Mouse (Mus musculus): ENCODE measurements around the gene Tbc1d16.

DNA sequence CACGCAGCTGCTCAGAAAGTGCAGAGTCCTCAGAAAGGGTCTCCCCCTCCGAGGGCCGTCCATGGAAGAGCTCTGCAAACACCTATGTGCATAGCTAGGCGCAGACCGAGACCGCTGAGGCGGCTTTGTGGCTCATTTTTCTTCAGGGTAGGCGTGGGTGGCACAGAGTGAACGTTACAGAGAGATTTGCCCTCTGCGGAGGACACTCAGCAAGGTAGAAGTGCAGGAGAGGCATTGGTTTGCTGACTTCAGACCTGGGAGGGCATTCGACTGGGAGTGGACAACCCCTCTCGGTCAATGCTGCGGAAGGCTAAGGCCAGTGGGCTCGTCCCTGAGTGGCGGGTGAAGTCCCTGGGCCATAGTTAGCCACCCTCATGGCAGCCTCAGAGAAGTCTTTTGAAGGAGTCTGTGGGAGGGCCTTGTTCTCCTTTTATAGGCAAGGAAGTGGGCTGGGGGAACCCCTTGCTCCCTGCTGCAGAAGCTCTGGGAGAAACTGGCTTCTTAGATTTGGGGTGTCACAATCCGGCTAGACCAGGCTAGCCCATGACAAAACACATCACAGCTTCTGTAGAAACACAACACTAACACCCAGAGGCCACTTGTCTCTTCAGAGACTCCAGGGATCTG is 84.8 kb downstream of the Tbc1d16 start:
- TF ChIP-seq POLR2A (IDR thresholded peaks at IDR 0.05; ENCODE audit: low read depth, low read length) (no peak), CTCF (IDR thresholded peaks at IDR 0.05; ENCODE audit: extremely low read depth, insufficient read depth, insufficient read length, insufficient replicate concordance) (no peak)

Data from spleen, adult 2 months (tissue).